Mouse (Mus musculus) left cerebral cortex, postnatal 36 days (tissue): ENCODE data around the gene Clptm1. TPM values are rescaled to one million over a fixed set of nuclear protein-coding genes. Genes with fewer than 3 reads are reported as not detected.
"Not testable (repeated sequence)": the region's sequence is repeated elsewhere in the genome, so short reads cannot be mapped to it uniquely, and the experiment has no call there.

Experiments
- DNase-seq, 2 experiments: peaks; one replicate each; pipeline ENCODE4 v3.0.0; 2021 to 2022; ENCODE audit warnings: low spot score in 2 of 2, mixed read lengths in 1 of 2
- intact Hi-C: fragments of 180-260 bp; cut with DNase I; formaldehyde crosslinking; loops from one replicate; pipeline ENCODE4 v1.15.1; 2025
- total RNA-seq, 2 experiments: library from RNA; stranded (reverse); gene quantifications; 2 replicates each; pipeline ENCODE4 v1.2.3; 2021

The Clptm1 gene
- total RNA-seq, 2 experiments from 2014 or later = 147 to 157 TPM

- DNase-seq = no peak
- intact Hi-C loops = no loop called here
Measured at GRCm38 (mm10) chr7:19623433-19623832, 41.4 kb downstream of the Clptm1 start.

DNA sequence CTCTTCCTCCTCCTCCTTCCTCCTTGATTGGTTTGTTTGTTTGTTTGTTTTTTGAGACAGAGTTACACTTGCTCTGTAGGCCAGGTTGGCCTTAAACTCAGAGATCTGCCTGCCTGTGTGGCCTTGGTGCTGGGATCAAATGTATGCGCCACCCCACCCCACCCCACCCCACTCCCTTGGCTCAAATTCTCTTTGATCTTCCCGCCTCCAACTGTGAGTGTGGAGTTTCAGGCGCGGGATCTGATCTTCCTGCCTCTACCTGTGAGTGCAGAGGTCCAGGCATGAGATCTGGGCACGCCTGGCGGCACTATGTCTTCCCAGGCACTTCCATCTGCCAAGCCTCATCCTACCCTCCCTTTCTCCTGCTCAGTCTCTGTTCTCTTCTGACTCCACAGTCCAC lies 42.6 kb downstream of the Clptm1 start:
- intact Hi-C loops = no loop called here

DNA sequence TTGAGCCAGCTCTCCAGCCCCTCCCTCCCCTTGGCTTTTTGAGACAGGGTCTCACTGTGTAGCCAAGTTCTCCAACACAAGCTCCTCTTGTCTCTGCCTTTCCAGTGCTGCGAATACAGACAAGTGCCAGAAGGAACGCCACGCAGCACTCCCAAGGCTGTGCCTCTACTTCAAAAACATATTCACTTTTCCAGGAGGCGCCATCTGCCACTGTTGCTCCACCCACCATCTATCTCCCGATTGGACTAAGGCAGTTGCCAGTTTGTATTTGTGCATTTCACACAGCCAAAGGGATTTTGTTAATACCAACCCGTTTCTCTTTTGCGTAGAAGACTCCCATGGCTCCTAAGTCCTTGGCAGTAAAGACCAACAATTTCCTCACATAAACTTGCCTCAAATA lies 44.0 kb downstream of the Clptm1 start:
- DNase-seq = peak; percentile 52 to 58
- intact Hi-C loops = no loop called here

More for the DNA sequence above, 42.6 kb downstream of the Clptm1 start:
- no peak for DNase-seq

GRCm38 (mm10) chr7:19619004-19619801 lies 45.6 kb downstream of the Clptm1 start:
- intact Hi-C loops = loop anchor here (2.0 kb wide), 1 partner anchor 28 kb away; no protein-coding TSS in a partner anchor

GRCm38 (mm10) chr7:19615036-19615577 lies 49.7 kb downstream of the Clptm1 start:
- no peak for DNase-seq
- intact Hi-C loops = no loop called here

More at GRCm38 (mm10) chr7:19619004-19619801, 45.6 kb downstream of the Clptm1 start:
- peak; percentile 67 to 73 for DNase-seq

- DNase-seq = no peak
- intact Hi-C loops = no loop called here
Measured at GRCm38 (mm10) chr7:19610969-19611368, 53.9 kb downstream of the Clptm1 start.

- intact Hi-C loops = no loop called here
- no peak for DNase-seq
Measured at GRCm38 (mm10) chr7:19609641-19610332, 55.0 kb downstream of the Clptm1 start.

DNA sequence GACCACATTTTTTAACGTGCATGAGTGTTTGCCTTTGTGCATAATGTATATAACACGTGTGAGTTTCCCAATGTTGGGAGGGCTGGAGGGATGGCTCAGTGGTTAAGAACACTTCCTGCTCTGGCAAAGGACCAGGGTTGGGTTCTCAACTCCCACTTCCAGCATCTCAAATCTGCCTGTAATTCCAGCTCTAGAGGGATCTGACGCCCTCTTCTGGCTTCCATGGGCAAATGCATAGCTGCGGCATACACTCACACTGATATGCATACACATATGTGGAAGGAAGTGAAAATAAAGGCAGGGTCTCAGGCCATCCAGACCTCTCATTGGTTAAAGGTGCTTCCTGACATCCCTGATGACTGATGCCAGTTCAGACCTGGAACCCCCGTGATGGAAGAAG lies 57.5 kb downstream of the Clptm1 start:
- no peak for DNase-seq
- intact Hi-C loops = no loop called here

DNA sequence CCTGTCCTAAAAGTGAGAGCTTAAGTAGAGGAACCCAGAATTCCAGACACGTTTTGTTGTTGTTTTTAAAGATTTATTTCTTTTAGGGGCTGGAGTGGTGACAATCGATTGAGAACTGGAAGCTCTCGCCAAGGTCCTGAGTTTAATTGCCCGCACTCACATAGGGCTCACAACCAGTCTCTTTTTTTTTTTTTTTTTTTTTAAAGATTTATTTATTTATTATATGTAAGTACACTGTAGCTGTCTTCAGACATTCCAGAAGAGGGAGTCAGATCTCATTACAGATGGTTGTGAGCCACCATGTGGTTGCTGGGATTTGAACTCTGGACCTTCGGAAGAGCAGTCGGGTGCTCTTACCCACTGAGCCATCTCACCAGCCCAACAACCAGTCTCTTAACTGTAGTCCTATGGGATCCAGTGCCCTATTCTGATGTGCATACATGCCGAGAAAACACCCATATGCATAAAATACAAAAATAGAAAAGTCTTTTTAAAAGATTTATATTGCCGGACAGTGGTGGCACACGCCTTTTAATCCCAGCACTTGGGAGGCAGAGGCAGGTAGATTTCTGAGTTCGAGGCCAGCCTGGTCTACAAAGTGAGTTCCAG lies 60.1 kb downstream of the Clptm1 start:
- DNase-seq, intact Hi-C loops: not testable (repeated sequence)

DNA sequence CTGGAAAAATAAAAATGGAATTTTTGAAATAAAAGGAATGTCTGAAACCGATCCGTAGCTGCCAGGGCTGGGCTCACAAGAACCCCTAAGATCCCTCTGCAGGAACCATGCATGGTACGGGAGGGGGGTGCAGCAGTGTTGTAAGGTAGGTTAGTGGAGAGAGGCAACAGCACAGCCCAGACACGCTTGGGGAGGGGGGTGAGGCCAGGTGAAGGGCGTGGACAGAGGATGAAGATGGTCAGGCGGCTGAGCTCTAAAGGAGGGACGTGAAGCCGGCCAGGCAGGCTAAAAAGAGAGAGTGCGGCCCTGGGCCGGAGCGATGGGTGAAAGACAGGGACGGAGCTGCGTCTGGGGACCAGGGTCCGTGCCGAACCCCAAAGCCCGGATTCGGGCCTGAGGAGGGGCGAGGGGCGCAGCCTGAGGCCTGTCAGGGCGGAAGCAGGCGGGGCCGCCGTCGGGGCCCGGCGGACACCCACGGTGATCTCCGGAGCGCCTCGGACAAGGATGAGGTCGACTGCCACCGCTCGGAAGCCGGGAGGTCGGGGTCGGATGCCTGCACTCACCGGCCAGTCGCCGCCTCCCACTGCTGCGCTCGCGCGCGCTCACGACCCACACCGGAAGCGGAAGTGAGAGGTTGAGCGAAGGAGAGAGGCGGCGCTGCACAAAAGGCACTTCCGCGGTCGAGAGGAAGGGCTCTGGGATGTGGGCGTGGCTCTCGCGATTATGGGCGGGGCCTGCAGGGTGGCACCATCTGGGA lies 60.8 kb downstream of the Clptm1 start, which contains the start of gene Clasrp:
Clasrp (minus strand) TSS at position 638 of the 757 bp plus-strand sequence.
- peak; percentile 92 for DNase-seq
- intact Hi-C loops = no loop called here

DNA sequence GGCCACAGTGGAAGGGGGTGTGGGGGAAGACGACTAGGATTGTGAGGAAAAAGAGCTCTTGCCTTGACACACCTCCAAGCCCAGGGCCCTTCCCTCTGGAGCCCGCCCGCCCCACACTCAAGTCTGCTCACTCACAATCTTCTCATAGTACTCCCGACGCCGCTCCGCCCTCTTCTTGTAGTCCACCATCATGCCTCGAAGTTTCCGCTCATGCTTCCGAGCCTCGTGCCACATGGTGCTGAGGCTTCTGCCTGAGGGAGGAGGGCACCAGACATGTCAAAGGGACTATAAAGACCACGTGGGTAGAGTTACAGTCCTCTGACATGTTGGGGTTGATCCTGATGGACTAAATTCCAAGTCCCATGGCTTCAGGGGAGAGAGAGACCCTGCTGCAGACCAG lies 61.8 kb downstream of the Clptm1 start:
- no peak for DNase-seq
- intact Hi-C loops = no loop called here

- no peak for DNase-seq
- intact Hi-C loops = no loop called here
Measured at GRCm38 (mm10) chr7:19600562-19600961, 64.3 kb downstream of the Clptm1 start.

DNA sequence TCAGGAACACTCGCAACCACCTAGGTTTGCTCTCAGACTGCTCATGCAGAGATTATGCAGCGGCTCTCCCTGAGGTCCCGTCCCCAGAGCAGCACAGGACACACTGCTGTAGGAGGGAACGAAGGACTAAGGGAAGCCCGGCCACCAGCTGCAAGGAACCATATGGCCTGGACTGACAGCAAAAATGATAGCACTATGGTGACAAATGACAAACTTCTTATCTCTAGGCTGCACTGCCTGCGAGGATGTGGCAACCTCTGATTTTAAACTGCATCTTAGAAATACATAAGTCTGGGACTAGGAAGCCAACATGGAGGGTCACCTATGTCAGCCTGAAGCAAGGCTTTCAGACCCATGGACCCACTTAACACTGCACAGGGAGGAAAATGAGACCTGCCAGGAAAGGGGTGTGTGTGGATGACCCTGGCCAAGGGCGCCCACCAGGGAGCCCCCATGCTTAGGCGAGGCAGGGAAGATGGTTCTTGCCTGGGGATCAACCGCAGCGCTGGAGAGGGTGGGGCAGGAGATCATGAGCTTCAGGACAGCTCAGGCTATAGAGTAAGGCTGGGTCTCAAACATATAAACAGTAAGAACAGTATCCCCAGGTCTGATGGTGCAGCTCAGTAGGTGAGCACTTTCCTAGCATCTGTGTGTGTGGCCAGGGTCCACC lies 71.6 kb downstream of the Clptm1 start:
- intact Hi-C loops = no loop called here
- DNase-seq = no peak

GRCm38 (mm10) chr7:19589917-19590316 lies 74.9 kb downstream of the Clptm1 start:
- peak; percentile 68 to 70 for DNase-seq
- intact Hi-C loops = loop anchor here (2.0 kb wide), 1 partner anchor 29 kb away; no protein-coding TSS in a partner anchor

DNA sequence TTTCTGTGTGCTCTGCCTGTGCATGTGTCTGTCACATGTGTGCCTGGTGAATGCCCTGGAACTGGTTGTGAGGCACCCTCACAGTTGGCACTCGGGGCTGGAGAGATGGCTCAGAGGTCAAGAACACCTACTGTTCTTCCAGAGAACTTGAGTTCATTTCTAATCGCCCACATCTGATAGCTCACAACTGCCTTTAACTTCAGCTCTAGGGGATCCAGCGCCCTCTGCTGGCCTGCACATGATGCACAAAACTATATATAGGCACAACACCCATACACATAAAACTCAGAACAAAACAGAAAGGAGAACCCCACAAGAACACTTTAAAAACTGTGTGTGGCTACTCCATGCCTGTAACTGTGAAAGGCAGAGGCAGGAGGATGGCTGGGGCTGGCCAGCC lies 75.6 kb downstream of the Clptm1 start:
- intact Hi-C loops = no loop called here
- DNase-seq = no peak

DNA sequence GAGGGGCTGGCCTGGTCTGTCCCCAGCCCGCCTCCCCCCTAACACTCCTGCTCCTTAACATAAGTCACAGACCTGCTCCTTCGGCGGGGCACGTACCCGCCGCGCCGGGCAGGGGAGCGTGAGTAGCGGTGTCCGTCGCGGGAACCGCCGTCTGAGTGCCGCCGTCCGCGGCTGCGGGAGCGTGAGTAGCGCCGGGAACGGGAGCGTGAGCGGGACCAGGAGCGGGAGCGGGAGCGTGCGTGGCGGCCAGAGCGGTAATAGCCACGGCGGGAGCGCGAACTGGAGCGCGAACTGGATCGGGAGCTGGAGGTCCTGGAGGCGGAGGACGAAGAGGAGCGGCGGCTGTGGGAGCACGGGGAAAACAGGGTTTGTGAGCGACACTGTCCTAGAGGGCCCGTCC lies 78.6 kb downstream of the Clptm1 start:
- intact Hi-C loops = no loop called here
- no peak for DNase-seq
